Mouse (Mus musculus): ENCODE measurements around the gene Ces1e. TPM values are rescaled to one million over a fixed set of nuclear protein-coding genes. Genes with fewer than 3 reads are reported as not detected.

The Ces1e gene
- polyA plus RNA-seq (2012; ENCODE audit: low replicate concordance): not detected in 2 replicates

DNA sequence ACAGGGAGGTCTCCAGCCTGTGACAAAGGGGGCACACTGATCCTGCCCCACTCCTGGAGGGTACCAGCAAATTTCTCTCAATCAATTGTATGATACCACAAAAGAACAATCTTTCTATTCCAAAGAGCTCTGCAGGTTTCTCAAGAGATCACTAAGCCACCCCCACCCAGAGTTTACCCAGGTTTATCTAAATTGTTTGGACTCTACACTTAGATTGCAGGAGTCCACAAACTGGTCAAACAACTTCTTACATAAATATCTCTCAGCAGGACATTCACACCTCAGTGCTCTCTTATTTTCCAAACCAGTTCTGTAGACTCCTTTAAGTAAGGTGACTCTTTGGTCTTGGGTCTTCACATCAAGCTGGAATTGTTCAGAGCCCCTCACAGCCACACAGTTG is at the start of gene Ces1e:
Ces1e (minus strand) TSS at position 174 of the 400 bp plus-strand sequence.

GRCm38 (mm10) chr8:93197685-93198525 is 31.5 kb downstream of the Ces1e start, which contains the start of gene Ces1d:
Gene Ces1d (minus strand): TSS chr8:93197838.

Other genes with a start within 250 kb of the Ces1e start
- gene Ces1a, start 181.4 kb downstream of the Ces1e start, polyA plus RNA-seq (2012; ENCODE audit: low replicate concordance): not detected in 2 replicates
- gene Ces1b, start 149.6 kb downstream of the Ces1e start, polyA plus RNA-seq (2012; ENCODE audit: low replicate concordance): not detected in 2 replicates
- gene Ces1c, start 98.3 kb downstream of the Ces1e start, polyA plus RNA-seq (2012; ENCODE audit: low replicate concordance): not detected in 2 replicates
- gene Ces1d, start 31.8 kb downstream of the Ces1e start, polyA plus RNA-seq (2012; ENCODE audit: low replicate concordance): not detected in 2 replicates
- gene Ces1f, start 50.1 kb upstream of the Ces1e start, polyA plus RNA-seq (2012; ENCODE audit: low replicate concordance): not detected in 2 replicates
- not detected in 2 replicates for gene Ces1g, start 107.7 kb upstream of the Ces1e start, polyA plus RNA-seq (2012; ENCODE audit: low replicate concordance)
- gene Ces1h, start 150.1 kb upstream of the Ces1e start, polyA plus RNA-seq (2012; ENCODE audit: low replicate concordance): not detected in 2 replicates

Data from hematopoietic multipotent progenitor cell, adult 10-12 weeks (in vitro differentiated cells).